Mouse (Mus musculus): ENCODE measurements at regions not wholly inside any gene's neighbourhood (a gene's known extent, or its start where the extent isn't known, plus 50 kb on each side); places are given as distances from the start of the nearest gene placed in this dataset.

- TF ChIP-seq CTCF (IDR thresholded peaks at IDR 0.05; ENCODE audit: low read depth, low read length), result no peak
- TF ChIP-seq EP300 (IDR thresholded peaks at IDR 0.05; ENCODE audit: insufficient read depth, low read depth, low read length), result no peak
Measured at GRCm38 (mm10) chr2:21048226-21048625, 79.5 kb upstream of the Arhgap21 start.

Measured in ES-Bruce4 (cell line).